Mouse (Mus musculus): Measurements from ENCODE around the gene Rpl36al.

DNA sequence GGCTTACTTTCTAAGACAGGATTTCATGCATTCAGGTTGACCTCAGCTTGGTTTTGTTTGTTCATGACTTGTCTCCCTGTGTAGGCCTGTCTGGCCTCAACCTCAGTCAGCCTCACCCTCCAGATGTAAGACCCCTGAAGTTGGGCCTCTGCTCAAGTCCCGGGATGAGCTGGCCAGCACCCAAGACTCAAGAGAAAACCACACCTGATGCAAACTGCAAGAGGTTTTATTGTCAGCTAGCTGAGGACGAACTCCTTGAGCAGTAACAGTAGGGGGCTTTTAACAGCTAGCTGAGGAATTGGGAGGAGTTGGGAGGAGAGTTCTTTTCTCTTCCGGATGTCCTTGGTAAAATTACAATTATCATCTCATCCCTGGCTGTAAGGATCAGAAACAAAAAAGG, 6.4 kb downstream of the Rpl36al start:
- no peak for TF ChIP-seq CTCF (IDR thresholded peaks at IDR 0.05; ENCODE audit: extremely low read depth, insufficient read depth, low read length)
- no peak for TF ChIP-seq POLR2A (IDR thresholded peaks at IDR 0.05; ENCODE audit: extremely low read depth, insufficient read depth, low read length)

Data from cortical plate, adult 2 months (tissue).